Mouse (Mus musculus) cerebellum, adult 2 months (tissue): ENCODE results near the gene Pfkfb4.

ENCODE experiments used
- CTCF ChIP-seq: fragments of 200-500 bp; IDR thresholded peaks from 2 replicates; pipeline ENCODE4 v1.5.1; 2011; ENCODE audit warnings: low read depth, mild to moderate bottlenecking, control low read depth, low read length, moderate library complexity, borderline replicate concordance; ENCODE audit not compliant: insufficient read depth
- POLR2A ChIP-seq: fragments of 200-500 bp; IDR thresholded peaks from 2 replicates; pipeline ENCODE4 v1.6.1; 2011; ENCODE audit warnings: low read length, control low read depth, borderline replicate concordance; ENCODE audit not compliant: insufficient read depth

GRCm38 (mm10) chr9:108998287-108999166, 6.9 kb downstream of the Pfkfb4 start:
- no peak for TF ChIP-seq POLR2A
- TF ChIP-seq CTCF = no peak
